Mouse (Mus musculus): ENCODE measurements around the gene Slc13a5.

GRCm38 (mm10) chr11:72308982-72309381, 42.0 kb upstream of the Slc13a5 start:
- TF ChIP-seq CTCF (IDR thresholded peaks at IDR 0.05; ENCODE audit: control insufficient read depth, insufficient read depth, insufficient read length) (no peak), MYOD1 (IDR thresholded peaks at IDR 0.05; ENCODE audit: control insufficient read depth, insufficient read length, low read depth) (no peak), CEBPB (IDR thresholded peaks at IDR 0.05; ENCODE audit: low read depth) (no peak), USF1 (IDR thresholded peaks at IDR 0.05; ENCODE audit: low read depth) (no peak), MAX (IDR thresholded peaks at IDR 0.05) (no peak), MYOG (IDR thresholded peaks at IDR 0.05; ENCODE audit: control insufficient read depth, extremely low read depth, insufficient read length) (no peak), FOSL1 (IDR thresholded peaks at IDR 0.05; ENCODE audit: insufficient read depth, low read length, poor library complexity, severe bottlenecking) (no peak)

Measured in C2C12 (cell line).